Mouse (Mus musculus) hindlimb bud, embryonic 11.5 days (tissue): ENCODE measurements at regions not wholly inside any gene's neighbourhood (a gene's known extent, or its start where the extent isn't known, plus 50 kb on each side); places are given as distances from the start of the nearest gene placed in this dataset.
"Not testable (repeated sequence)": the region's sequence is repeated elsewhere in the genome, so short reads cannot be mapped to it uniquely, and the experiment has no call there.

Source experiments
- DNase-seq: peaks from one replicate; pipeline ENCODE4 v3.0.0-alpha.2; 2012; ENCODE audit warnings: low read depth, low spot score; ENCODE audit errors: extremely low spot score

- not testable (repeated sequence) for DNase-seq
Observed at GRCm38 (mm10) chr14:53349111-53349510, 853.6 kb upstream of the Olfr1507 start.

- not testable (repeated sequence) for DNase-seq
Observed at GRCm38 (mm10) chr14:53345568-53345967, 850.0 kb upstream of the Olfr1507 start.

GRCm38 (mm10) chr14:53343849-53344248 lies 848.3 kb upstream of the Olfr1507 start:
- DNase-seq: not testable (repeated sequence)

- not testable (repeated sequence) for DNase-seq
Observed at GRCm38 (mm10) chr14:53339167-53339566, 843.6 kb upstream of the Olfr1507 start.

GRCm38 (mm10) chr14:53337446-53337845 lies 841.9 kb upstream of the Olfr1507 start:
- not testable (repeated sequence) for DNase-seq

- DNase-seq: not testable (repeated sequence)
Observed at GRCm38 (mm10) chr14:53336705-53337104, 841.2 kb upstream of the Olfr1507 start.

GRCm38 (mm10) chr14:53334451-53334850 lies 838.9 kb upstream of the Olfr1507 start:
- not testable (repeated sequence) for DNase-seq

- DNase-seq: not testable (repeated sequence)
Observed at GRCm38 (mm10) chr14:53331153-53331552, 835.6 kb upstream of the Olfr1507 start.

GRCm38 (mm10) chr14:53324367-53324766 lies 828.8 kb upstream of the Olfr1507 start:
- DNase-seq: not testable (repeated sequence)

GRCm38 (mm10) chr14:53318512-53319309 lies 823.2 kb upstream of the Olfr1507 start:
- not testable (repeated sequence) for DNase-seq

- not testable (repeated sequence) for DNase-seq
Observed at GRCm38 (mm10) chr14:53312490-53312889, 816.9 kb upstream of the Olfr1507 start.

GRCm38 (mm10) chr14:53303179-53303578 lies 807.6 kb upstream of the Olfr1507 start:
- not testable (repeated sequence) for DNase-seq

- DNase-seq: not testable (repeated sequence)
Observed at GRCm38 (mm10) chr14:53302491-53302829, 806.9 kb upstream of the Olfr1507 start.

- not testable (repeated sequence) for DNase-seq
Observed at GRCm38 (mm10) chr14:53301722-53302490, 806.4 kb upstream of the Olfr1507 start.

- not testable (repeated sequence) for DNase-seq
Observed at GRCm38 (mm10) chr14:53301110-53301509, 805.6 kb upstream of the Olfr1507 start.

- not testable (repeated sequence) for DNase-seq
Observed at GRCm38 (mm10) chr14:53299735-53300134, 804.2 kb upstream of the Olfr1507 start.

GRCm38 (mm10) chr14:53283350-53284141 lies 788.0 kb upstream of the Olfr1507 start:
- DNase-seq: not testable (repeated sequence)

- not testable (repeated sequence) for DNase-seq
Observed at GRCm38 (mm10) chr14:53273218-53273617, 777.7 kb upstream of the Olfr1507 start.

GRCm38 (mm10) chr14:53267693-53268092 lies 772.1 kb upstream of the Olfr1507 start:
- DNase-seq: not testable (repeated sequence)

- not testable (repeated sequence) for DNase-seq
Observed at GRCm38 (mm10) chr14:53255962-53256361, 760.4 kb upstream of the Olfr1507 start.

- not testable (repeated sequence) for DNase-seq
Observed at GRCm38 (mm10) chr14:53253470-53253869, 757.9 kb upstream of the Olfr1507 start.
